Mouse (Mus musculus): ENCODE data around the gene Casp6.

Casp6 gene

GRCm38 (mm10) chr3:129901271-129901809 is at the start of gene Casp6:
TSS of gene Casp6 (plus strand) at chr3:129901425.
- DNase-seq, result peak; percentile 95

GRCm38 (mm10) chr3:129862592-129862991 is 38.6 kb upstream of the Casp6 start:
- DNase-seq, result no peak

- peak; percentile 68 for DNase-seq
Measured at GRCm38 (mm10) chr3:129863698-129864097, 37.5 kb upstream of the Casp6 start.

GRCm38 (mm10) chr3:129877327-129877726 is 23.9 kb upstream of the Casp6 start:
- DNase-seq, result no peak

- DNase-seq, result peak; percentile 95
Measured at GRCm38 (mm10) chr3:129878405-129879021, 22.7 kb upstream of the Casp6 start, which contains the start of gene Pla2g12a. TSS of gene Pla2g12a (plus strand) at chr3:129878606.

- DNase-seq, result peak; percentile 50
Measured at GRCm38 (mm10) chr3:129879131-129879757, 22.0 kb upstream of the Casp6 start.

GRCm38 (mm10) chr3:129879913-129880312 is 21.3 kb upstream of the Casp6 start:
- no peak for DNase-seq

GRCm38 (mm10) chr3:129880925-129881593 is 20.2 kb upstream of the Casp6 start:
- no peak for DNase-seq

GRCm38 (mm10) chr3:129885577-129885976 is 15.6 kb upstream of the Casp6 start:
- DNase-seq, result no peak

- no peak for DNase-seq
Measured at GRCm38 (mm10) chr3:129886430-129886829, 14.8 kb upstream of the Casp6 start.

GRCm38 (mm10) chr3:129887779-129888517 is 13.3 kb upstream of the Casp6 start:
- no peak for DNase-seq

- no peak for DNase-seq
Measured at GRCm38 (mm10) chr3:129892003-129892402, 9.2 kb upstream of the Casp6 start.

GRCm38 (mm10) chr3:129893143-129893542 is 8.1 kb upstream of the Casp6 start:
- no peak for DNase-seq

- DNase-seq, result no peak
Measured at GRCm38 (mm10) chr3:129896591-129896990, 4.6 kb upstream of the Casp6 start.

- no peak for DNase-seq
Measured at GRCm38 (mm10) chr3:129898886-129899285, 2.3 kb upstream of the Casp6 start.

GRCm38 (mm10) chr3:129903369-129903768 is 2.1 kb downstream of the Casp6 start:
- DNase-seq, result no peak

GRCm38 (mm10) chr3:129903866-129904265 is 2.6 kb downstream of the Casp6 start:
- DNase-seq, result no peak

GRCm38 (mm10) chr3:129904381-129905132 is 3.3 kb downstream of the Casp6 start:
- DNase-seq, result no peak

GRCm38 (mm10) chr3:129912025-129912424 is 10.8 kb downstream of the Casp6 start:
- DNase-seq, result no peak

- DNase-seq, result no peak
Measured at GRCm38 (mm10) chr3:129913241-129913640, 12.0 kb downstream of the Casp6 start.

GRCm38 (mm10) chr3:129917424-129917823 is 16.2 kb downstream of the Casp6 start:
- DNase-seq, result no peak

GRCm38 (mm10) chr3:129918434-129918833 is 17.2 kb downstream of the Casp6 start:
- DNase-seq, result peak; percentile 81
